Mouse (Mus musculus) stomach, embryonic 15.5 days (tissue): ENCODE data around the gene Mia2. TPM values are rescaled to one million over a fixed set of nuclear protein-coding genes. Genes with fewer than 3 reads are reported as not detected.
A peak's percentile ranks its signal among the peaks of the same experiment; 100 is the strongest.

Experiments used
- ATAC-seq: fragments of 200-750 bp; cut with Nextera tagmentation; 2 replicates; pipeline ENCODE4 v1.8.0; 2017; ENCODE audit warnings: low read depth, moderate number of reproducible peaks, moderate TSS enrichment; ENCODE audit not compliant: insufficient read depth, low FRiP score
- H3K27ac ChIP-seq: fragments of 300-500 bp; sonication (generic); 2 replicates; pipeline ENCODE4 v1.5.1; 2015; ENCODE audit warnings: mild to moderate bottlenecking, inconsistent platforms
- H3K27me3 ChIP-seq: fragments of 300-500 bp; sonication (generic); replicated peaks from 2 replicates; pipeline ENCODE4 v1.6.1; 2015; ENCODE audit warnings: inconsistent platforms
- H3K36me3 ChIP-seq: fragments of 300-500 bp; sonication (generic); 2 replicates; pipeline ENCODE4 v1.6.1; 2015; ENCODE audit warnings: inconsistent platforms
- H3K4me1 ChIP-seq: fragments of 300-500 bp; sonication (generic); 2 replicates; pipeline ENCODE4 v1.6.1; 2015; ENCODE audit warnings: inconsistent platforms
- H3K4me2 ChIP-seq: fragments of 300-500 bp; sonication (generic); 2 replicates; pipeline ENCODE4 v1.6.1; 2015; ENCODE audit warnings: mild to moderate bottlenecking, inconsistent platforms
- H3K4me3 ChIP-seq: fragments of 300-500 bp; sonication (generic); replicated peaks from 2 replicates; pipeline ENCODE4 v1.5.1; 2015; ENCODE audit warnings: inconsistent platforms
- H3K9ac ChIP-seq: fragments of 300-500 bp; sonication (generic); 2 replicates; pipeline ENCODE4 v1.6.1; 2015; ENCODE audit warnings: inconsistent platforms
- H3K9me3 ChIP-seq: fragments of 300-500 bp; sonication (generic); 2 replicates; pipeline ENCODE4 v1.6.1; 2016; ENCODE audit warnings: inconsistent platforms
- WGBS: fragments of 180-500 bp; shearing (Covaris S2); methylation state at CpG from one replicate; pipeline ENCODE4 v1.1.7; 2015; 5-methylcytosine and 5-hydroxymethylcytosine counted together
- polyA plus RNA-seq: library from polyadenylated mRNA; unstranded; fragments of >200 nt; fragmentation: Nextera tagmentation; extraction: Ambion mirVana; gene quantifications from 2 replicates; pipeline ENCODE4 v1.2.1, GENCODE M21; 2015

Mia2 gene
- polyA plus RNA-seq, 1 experiment from 2014 or later: 82.1 TPM

DNA sequence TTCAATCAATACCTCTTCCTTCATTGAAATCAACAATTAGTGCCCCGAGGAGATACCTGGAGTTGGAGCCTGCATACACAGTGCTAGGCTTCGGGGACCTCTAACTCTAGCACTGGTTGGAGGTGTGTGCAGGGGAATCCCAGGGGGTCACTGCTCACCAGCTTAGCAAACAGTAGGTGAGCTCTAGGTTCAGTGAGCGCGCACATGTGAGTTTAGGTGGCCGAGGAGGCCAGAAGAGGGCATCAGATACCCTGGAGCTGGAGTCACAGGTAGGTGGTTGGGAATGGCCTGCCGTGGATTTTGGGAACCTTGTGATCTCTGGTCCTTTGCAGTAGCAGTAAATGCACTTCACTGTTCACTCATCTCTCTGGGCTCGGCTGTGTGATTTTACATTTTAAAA is 37.3 kb downstream of the Mia2 start:
- Histone ChIP-seq H3K27ac (no peak overlapping the region), H3K4me1 (peaks cover 12% of the 10 kb centered on the region), H3K27me3 (no peaks in the 10 kb centered on the region), H3K36me3 (no peaks in the 10 kb centered on the region), H3K4me2 (peak overlapping the region; percentile 67), H3K9ac (no peak overlapping the region), H3K4me3 (0 out of 2 replicates have a peak overlapping the region, but pooled peaks have one; percentile 3), H3K9me3 (no peaks in the 10 kb centered on the region)
- 74% methylated on average over 7 of the region's 7 CpGs for WGBS
- no peak for ATAC-seq

DNA sequence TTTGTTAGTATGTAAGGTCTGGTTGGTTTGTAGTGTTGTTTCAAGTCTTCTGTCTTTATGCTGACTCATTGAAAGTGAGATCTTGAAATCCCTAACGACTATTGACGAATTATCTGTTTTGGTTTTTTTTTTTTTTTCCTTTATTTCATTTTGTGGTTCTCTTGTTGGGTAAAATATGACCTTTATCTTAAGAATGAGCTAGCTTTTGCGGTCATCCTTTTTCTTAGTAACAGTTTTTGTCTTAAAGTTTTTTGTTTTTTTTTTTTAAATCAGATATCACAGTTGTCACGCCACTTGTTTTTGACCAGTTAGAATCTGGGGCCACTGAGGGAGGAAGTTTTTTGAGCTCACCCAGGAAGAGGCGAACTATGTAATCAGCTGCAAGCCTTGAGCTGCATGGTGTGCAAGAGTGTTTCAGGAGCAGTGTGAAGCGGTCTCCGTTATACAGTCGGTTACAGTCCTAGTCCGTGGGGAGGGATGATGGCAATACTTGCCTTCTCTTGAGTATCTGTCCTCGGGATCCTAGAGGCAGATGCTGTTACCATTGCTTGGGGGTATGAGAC is 37.9 kb downstream of the Mia2 start:
- Histone ChIP-seq H3K4me3 (0 out of 2 replicates have a peak overlapping the region, but pooled peaks have one; percentile 3), H3K9ac (no peak overlapping the region), H3K27me3 (no peaks in the 10 kb centered on the region), H3K9me3 (no peaks in the 10 kb centered on the region), H3K4me2 (0 out of 2 replicates have a peak overlapping the region, but pooled peaks have one; percentile 67), H3K4me1 (peaks cover 12% of the 10 kb centered on the region), H3K36me3 (no peaks in the 10 kb centered on the region), H3K27ac (no peak overlapping the region)
- no peak for ATAC-seq
- WGBS: 89% methylated on average over 10 of the region's 10 CpGs

DNA sequence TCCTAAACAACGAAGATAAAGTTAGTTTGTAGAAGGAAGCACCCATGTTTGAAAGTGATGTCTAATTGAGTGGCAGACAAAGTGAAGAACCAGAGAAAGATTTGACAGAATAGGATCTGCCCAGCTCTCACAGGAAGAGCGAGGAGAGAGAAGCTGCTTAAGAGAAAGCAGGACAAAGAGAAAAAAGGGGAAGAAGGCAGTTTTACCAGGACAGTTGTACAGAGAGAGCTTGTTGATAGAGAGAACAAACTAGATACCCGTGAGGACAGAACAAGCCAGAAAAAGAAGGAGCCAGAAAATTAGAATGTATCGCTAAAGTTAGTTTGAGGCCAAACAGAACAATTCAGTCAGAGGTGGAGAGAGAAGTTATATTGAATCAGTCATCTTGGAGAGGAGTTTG is 39.5 kb downstream of the Mia2 start:
- Histone ChIP-seq H3K4me3 (no peak overlapping the region), H3K9me3 (no peaks in the 10 kb centered on the region), H3K36me3 (peaks cover 13% of the 10 kb centered on the region), H3K4me2 (no peak overlapping the region), H3K9ac (no peak overlapping the region), H3K4me1 (peaks cover 8% of the 10 kb centered on the region), H3K27ac (no peak overlapping the region), H3K27me3 (no peaks in the 10 kb centered on the region)
- WGBS: 90% methylated on average over 4 of the region's 4 CpGs
- no peak for ATAC-seq

DNA sequence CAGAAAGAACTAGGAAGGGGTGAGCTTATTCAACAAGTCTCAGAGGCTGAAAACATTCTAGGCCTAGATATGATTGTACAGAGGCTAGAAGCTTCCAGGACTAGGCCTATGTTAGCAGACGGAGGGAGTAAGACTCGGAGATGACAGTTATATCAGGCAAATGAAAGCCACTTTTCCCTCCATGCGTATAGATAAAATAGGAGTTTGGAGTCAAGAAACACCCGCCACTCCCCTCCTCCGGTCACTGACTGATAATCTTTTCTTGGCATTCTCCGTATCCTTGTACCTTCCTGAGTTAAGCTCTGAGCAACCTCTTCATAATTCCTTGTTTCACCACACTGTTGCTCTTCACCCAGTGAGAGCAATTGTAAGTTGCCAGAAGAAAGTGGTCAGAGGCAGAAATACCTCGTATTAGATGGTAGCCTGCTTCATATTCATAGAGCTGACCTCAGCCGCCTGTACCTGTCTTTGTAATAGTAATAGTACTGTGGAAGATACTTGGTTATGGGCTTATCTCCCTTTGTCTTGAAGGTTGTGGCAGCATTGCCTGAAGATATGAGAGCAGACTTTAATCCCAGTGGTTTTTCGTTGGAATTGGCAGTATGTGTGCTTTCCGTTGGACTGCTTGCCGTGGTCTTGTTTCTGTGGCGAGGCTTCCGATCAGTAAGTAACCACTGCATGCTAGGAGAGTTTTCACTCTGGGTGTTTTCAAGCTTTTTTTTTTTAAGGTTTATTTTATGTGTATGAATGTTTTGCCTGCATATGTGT is 40.1 kb downstream of the Mia2 start:
- H3K36me3 ChIP-seq: peaks cover 16% of the 10 kb centered on the region
- no peak for ATAC-seq
- no peaks in the 10 kb centered on the region for H3K9me3 ChIP-seq
- H3K4me2 ChIP-seq: no peak overlapping the region
- H3K9ac ChIP-seq: no peak overlapping the region
- H3K27ac ChIP-seq: no peak overlapping the region
- H3K27me3 ChIP-seq: no peaks in the 10 kb centered on the region
- no peak overlapping the region for H3K4me3 ChIP-seq
- WGBS: 90% methylated on average over 13 of the region's 13 CpGs
- peaks cover 8% of the 10 kb centered on the region for H3K4me1 ChIP-seq

DNA sequence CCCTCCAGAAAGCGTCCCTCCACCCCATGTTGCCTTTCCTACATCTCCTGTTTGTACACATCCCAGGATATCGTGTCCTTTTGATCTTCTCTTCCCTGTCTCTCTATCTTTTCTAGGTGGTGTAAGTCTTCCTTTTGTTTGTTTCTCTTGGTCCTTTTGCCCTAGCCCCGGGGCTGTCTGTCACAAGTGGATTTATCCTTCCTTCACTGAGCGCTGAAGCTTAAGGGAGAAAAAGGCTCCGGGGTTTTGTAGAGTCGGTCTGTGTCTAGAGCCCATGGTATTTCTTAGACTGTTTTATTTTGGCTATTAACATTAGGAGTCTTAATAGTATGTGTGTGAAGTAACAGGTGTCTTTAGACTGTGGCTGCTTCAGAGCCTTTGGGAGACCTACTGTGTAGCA is 41.4 kb downstream of the Mia2 start:
- H3K36me3 ChIP-seq: peaks cover 27% of the 10 kb centered on the region
- H3K27ac ChIP-seq: no peak overlapping the region
- H3K4me3 ChIP-seq: no peak overlapping the region
- 82% methylated on average over 6 of the region's 6 CpGs for WGBS
- no peak overlapping the region for H3K4me2 ChIP-seq
- H3K9me3 ChIP-seq: no peaks in the 10 kb centered on the region
- H3K4me1 ChIP-seq: peaks cover 8% of the 10 kb centered on the region
- no peaks in the 10 kb centered on the region for H3K27me3 ChIP-seq
- ATAC-seq: no peak
- no peak overlapping the region for H3K9ac ChIP-seq

DNA sequence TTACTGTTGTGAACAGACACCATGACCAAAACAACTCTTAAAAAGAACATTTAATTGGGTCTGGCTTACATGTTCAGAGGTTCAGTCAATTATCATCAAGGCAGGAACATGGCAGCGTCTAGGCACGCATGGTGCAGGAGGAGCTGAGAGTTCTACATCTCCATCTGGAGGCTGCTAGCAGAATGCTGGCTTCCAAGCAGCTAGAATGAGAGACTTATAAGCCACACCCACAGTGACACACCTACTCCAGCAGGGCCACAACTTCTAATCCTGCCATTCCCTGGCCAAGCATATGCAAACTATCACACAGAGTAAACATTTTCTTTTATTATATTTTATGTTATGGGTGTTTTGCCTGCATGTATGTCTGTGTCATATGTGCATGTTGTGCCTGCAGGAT is 43.8 kb downstream of the Mia2 start:
- H3K4me1 ChIP-seq: no peaks in the 10 kb centered on the region
- H3K9ac ChIP-seq: no peak overlapping the region
- peaks cover 34% of the 10 kb centered on the region for H3K36me3 ChIP-seq
- H3K27ac ChIP-seq: no peak overlapping the region
- 76% methylated on average over 2 of the region's 2 CpGs for WGBS
- H3K9me3 ChIP-seq: no peaks in the 10 kb centered on the region
- no peak for ATAC-seq
- H3K4me2 ChIP-seq: no peak overlapping the region
- H3K27me3 ChIP-seq: no peaks in the 10 kb centered on the region
- no peak overlapping the region for H3K4me3 ChIP-seq

GRCm38 (mm10) chr12:59145130-59145529 is 49.5 kb downstream of the Mia2 start:
- H3K9me3 ChIP-seq: no peaks in the 10 kb centered on the region
- no peak overlapping the region for H3K4me3 ChIP-seq
- H3K9ac ChIP-seq: no peak overlapping the region
- H3K36me3 ChIP-seq: peaks cover 33% of the 10 kb centered on the region
- H3K4me2 ChIP-seq: no peak overlapping the region
- H3K27ac ChIP-seq: no peak overlapping the region
- no peak for ATAC-seq
- no peaks in the 10 kb centered on the region for H3K4me1 ChIP-seq
- no peaks in the 10 kb centered on the region for H3K27me3 ChIP-seq

DNA sequence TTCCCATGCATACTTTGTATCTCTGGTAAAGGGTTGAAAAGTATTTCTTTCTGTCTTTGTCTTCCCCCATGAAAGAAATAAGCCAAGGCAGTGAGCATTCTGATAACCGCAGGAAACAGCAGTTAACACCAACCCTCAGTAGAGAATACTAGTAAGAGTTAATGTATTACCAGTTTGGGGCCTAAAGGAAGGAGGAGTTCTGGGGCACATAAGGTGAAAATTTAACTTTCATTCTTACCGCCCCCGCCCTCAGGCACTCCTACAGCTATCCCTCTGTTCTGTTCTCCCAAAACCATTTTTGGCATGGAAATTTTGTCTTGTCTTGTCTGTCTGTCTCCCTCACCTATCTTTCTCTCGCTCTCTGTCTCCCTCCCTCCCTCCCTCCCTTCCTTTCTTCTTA is 54.1 kb downstream of the Mia2 start:
- Histone ChIP-seq H3K4me2 (no peak overlapping the region), H3K4me1 (no peaks in the 10 kb centered on the region), H3K27me3 (no peaks in the 10 kb centered on the region), H3K27ac (no peak overlapping the region), H3K9me3 (no peaks in the 10 kb centered on the region), H3K9ac (no peak overlapping the region), H3K4me3 (no peak overlapping the region), H3K36me3 (peaks cover 25% of the 10 kb centered on the region)
- WGBS: 80% methylated on average over 4 of the region's 4 CpGs
- ATAC-seq: no peak

GRCm38 (mm10) chr12:59161091-59161490 is 65.5 kb downstream of the Mia2 start:
- no peak overlapping the region for H3K4me2 ChIP-seq
- no peaks in the 10 kb centered on the region for H3K9me3 ChIP-seq
- WGBS: 52% methylated on average over 2 of the region's 2 CpGs
- no peak overlapping the region for H3K27ac ChIP-seq
- no peak overlapping the region for H3K4me3 ChIP-seq
- H3K9ac ChIP-seq: no peak overlapping the region
- H3K36me3 ChIP-seq: peaks cover 45% of the 10 kb centered on the region
- no peaks in the 10 kb centered on the region for H3K4me1 ChIP-seq
- no peak for ATAC-seq
- no peaks in the 10 kb centered on the region for H3K27me3 ChIP-seq

DNA sequence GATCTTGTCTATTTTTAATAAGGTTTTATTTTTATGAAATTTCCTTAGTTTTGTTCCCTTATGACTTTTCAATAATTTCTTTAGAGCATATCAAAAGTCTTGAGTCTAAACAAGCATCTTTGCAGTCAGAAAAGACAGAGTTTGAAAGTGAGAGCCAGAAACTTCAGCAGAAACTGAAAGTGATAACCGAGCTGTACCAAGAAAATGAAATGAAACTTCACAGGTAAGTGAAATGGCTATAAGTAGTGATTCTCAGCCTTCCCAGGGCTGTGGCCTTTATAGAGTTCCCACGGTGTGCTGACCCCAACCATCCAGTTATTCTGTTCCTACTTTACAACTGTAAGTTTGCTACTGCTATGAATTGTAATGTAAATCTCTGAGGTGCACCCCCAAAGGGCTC is 67.2 kb downstream of the Mia2 start:
- no peak overlapping the region for H3K9ac ChIP-seq
- no peak overlapping the region for H3K27ac ChIP-seq
- H3K9me3 ChIP-seq: no peaks in the 10 kb centered on the region
- ATAC-seq: no peak
- no peak overlapping the region for H3K4me3 ChIP-seq
- WGBS: 89% methylated on average over 2 of the region's 2 CpGs
- H3K27me3 ChIP-seq: no peaks in the 10 kb centered on the region
- no peaks in the 10 kb centered on the region for H3K4me1 ChIP-seq
- peaks cover 37% of the 10 kb centered on the region for H3K36me3 ChIP-seq
- no peak overlapping the region for H3K4me2 ChIP-seq

GRCm38 (mm10) chr12:59164522-59164921 is 68.9 kb downstream of the Mia2 start:
- H3K4me1 ChIP-seq: no peaks in the 10 kb centered on the region
- 85% methylated on average over 6 of the region's 6 CpGs for WGBS
- no peak overlapping the region for H3K27ac ChIP-seq
- ATAC-seq: no peak
- H3K9me3 ChIP-seq: no peaks in the 10 kb centered on the region
- H3K27me3 ChIP-seq: no peaks in the 10 kb centered on the region
- no peak overlapping the region for H3K9ac ChIP-seq
- H3K36me3 ChIP-seq: peaks cover 25% of the 10 kb centered on the region; the same call in 1 of the 2 replicates
- no peak overlapping the region for H3K4me2 ChIP-seq
- no peak overlapping the region for H3K4me3 ChIP-seq

DNA sequence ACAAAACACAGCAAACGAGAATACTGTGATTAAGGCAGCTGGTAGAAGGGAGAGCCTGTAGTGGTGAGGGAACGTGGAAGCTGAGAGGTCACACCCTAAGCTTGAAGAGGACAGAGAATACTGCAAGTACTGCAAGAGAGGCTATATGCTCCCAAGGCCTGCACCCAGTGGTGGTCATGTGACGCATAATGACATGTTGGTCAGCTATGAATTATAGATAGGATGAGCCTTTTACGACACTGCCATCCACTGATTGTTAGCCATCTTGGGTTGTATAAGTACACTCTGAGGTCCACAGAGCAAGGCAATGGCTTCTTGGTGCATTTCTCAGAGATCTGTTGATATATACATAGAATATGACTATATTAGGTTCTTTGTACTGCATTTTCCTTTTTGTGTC is 71.0 kb downstream of the Mia2 start:
- 90% methylated on average over 4 of the region's 4 CpGs for WGBS
- no peaks in the 10 kb centered on the region for H3K27me3 ChIP-seq
- no peaks in the 10 kb centered on the region for H3K4me1 ChIP-seq
- H3K4me3 ChIP-seq: no peak overlapping the region
- no peak for ATAC-seq
- no peaks in the 10 kb centered on the region for H3K9me3 ChIP-seq
- no peak overlapping the region for H3K9ac ChIP-seq
- no peak overlapping the region for H3K27ac ChIP-seq
- no peak overlapping the region for H3K4me2 ChIP-seq
- H3K36me3 ChIP-seq: peaks cover 25% of the 10 kb centered on the region; the same call in 1 of the 2 replicates
